35 mouse cellular contexts compared by ENCODE assay signal in the genomic region with DNA sequence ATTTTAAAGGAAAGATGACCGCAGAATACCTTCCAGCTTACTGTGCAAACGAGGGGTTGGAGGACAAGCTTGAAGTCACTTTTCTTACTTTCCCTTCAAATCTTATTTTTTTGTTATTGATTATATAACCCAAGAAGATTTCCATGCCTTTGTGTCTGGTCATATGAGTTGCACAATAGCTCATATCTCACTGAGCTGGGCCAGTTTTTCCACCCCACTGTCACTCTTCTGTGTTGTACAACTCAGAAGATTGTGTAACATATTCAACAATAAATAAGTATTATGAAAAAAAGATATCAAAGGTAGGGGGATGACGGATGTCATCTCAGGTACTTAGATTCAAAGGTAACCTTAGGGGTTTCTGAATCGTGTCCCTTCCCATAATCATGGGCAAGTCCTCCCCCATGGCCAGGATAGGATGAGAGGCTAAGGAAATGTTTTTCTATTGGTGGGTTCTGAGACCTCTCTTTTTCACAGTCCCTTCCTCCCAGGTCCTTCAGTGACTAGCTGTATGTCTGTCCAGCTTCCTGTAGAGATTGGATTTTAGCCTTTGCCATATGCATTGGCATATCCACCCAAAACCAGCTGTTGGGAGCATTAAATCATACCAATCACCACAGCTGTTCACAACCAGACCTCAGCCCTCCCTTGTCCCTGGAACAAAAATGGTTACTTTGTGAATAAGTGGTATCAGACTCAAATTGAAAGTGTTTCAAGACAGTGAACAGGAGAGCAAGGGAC. TPM values are rescaled to one million over a fixed set of nuclear protein-coding genes. Genes with fewer than 3 reads are reported as not detected.
"Had no signal": no experiment of that assay in that cellular context is flagged by ENCODE, and none has a peak within 500 bp of the region (broad histone marks: within the 10 kb centered on the region; RNA-seq: fewer than 3 reads in every experiment).

No protein-coding gene starts in this region.

- H3K4me2 ChIP-seq: hindbrain, embryonic 13.5 days; hindbrain, embryonic 15.5 days; kidney, embryonic 15.5 days; limb, embryonic 15.5 days had no signal

- H3K27me3 ChIP-seq: heart, embryonic 12.5 days had no signal

- H3K27ac ChIP-seq: gastrocnemius, adult 2 months; heart, adult 2 months; heart, embryonic 10.5 days; hindbrain, embryonic 13.5 days; hindbrain, embryonic 15.5 days; hindbrain, postnatal 0 days; kidney, embryonic 15.5 days; kidney, postnatal 0 days; limb, embryonic 13.5 days; limb, embryonic 15.5 days; liver, embryonic 14.5 days had no signal

- DNase-seq: gastrocnemius, adult 2 months; gastrocnemius, postnatal 10 days; gastrocnemius, postnatal 25 days; heart, adult 2 months; heart, postnatal 10 days; heart, postnatal 36 days; kidney, adult 11 months; kidney, adult 2 months; kidney, adult 9 months; kidney, postnatal 14 days; kidney, postnatal 36 days; layer of hippocampus, adult 9-11 months; layer of hippocampus, postnatal 36 days; left cerebral cortex, postnatal 4 days had no signal

- ATAC-seq: hindbrain, postnatal 0 days; intestine, embryonic 16.5 days had no signal

- H3K9me3 ChIP-seq: heart, embryonic 10.5 days; heart, embryonic 12.5 days; hindbrain, embryonic 13.5 days; hindbrain, embryonic 15.5 days; kidney, embryonic 15.5 days; limb, embryonic 13.5 days; limb, embryonic 15.5 days had no signal

- H3K9ac ChIP-seq: heart, embryonic 12.5 days; hindbrain, embryonic 13.5 days; hindbrain, embryonic 15.5 days; kidney, embryonic 15.5 days; limb, embryonic 13.5 days; limb, embryonic 15.5 days; liver, embryonic 14.5 days had no signal

- H3K4me3 ChIP-seq: gastrocnemius, adult 2 months; heart, adult 2 months; heart, embryonic 10.5 days; heart, embryonic 12.5 days; hindbrain, embryonic 13.5 days; hindbrain, embryonic 15.5 days; kidney, embryonic 15.5 days; limb, embryonic 15.5 days had no signal

- H3K36me3 ChIP-seq: heart, embryonic 10.5 days; heart, embryonic 12.5 days; hindbrain, embryonic 13.5 days; hindbrain, embryonic 15.5 days; kidney, embryonic 15.5 days; limb, embryonic 13.5 days; limb, embryonic 15.5 days had no signal

RNA-seq across cellular contexts. Expression of a gene that starts 2.3 kb away (rescaled TPM):
- total RNA-seq: gastrocnemius, adult 2 months had no signal

RNA-seq across cellular contexts. Expression of a gene that starts 35.9 kb away (rescaled TPM):
- total RNA-seq: hindbrain, postnatal 0 days; layer of hippocampus, adult 18-20 months; layer of hippocampus, adult 8-10 months; layer of hippocampus, postnatal 14 days; layer of hippocampus, postnatal 36 days; left cerebral cortex, adult 18-20 months; left cerebral cortex, postnatal 10 days; left cerebral cortex, postnatal 25 days; left cerebral cortex, postnatal 4 days had no signal
- polyA plus RNA-seq: frontal cortex, adult 2 months; hindbrain, embryonic 11.5 days; hindbrain, postnatal 0 days; intestine, embryonic 14.5 days; kidney, postnatal 0 days; large intestine, adult 2 months had no signal
